Mouse (Mus musculus): ENCODE results near the gene Osgep. TPM values are rescaled to one million over a fixed set of nuclear protein-coding genes. Genes with fewer than 3 reads are reported as not detected.
"Not testable (repeated sequence)": the region's sequence is repeated elsewhere in the genome, so short reads cannot be mapped to it uniquely, and the experiment has no call there.

Gene Osgep
- polyA plus RNA-seq, 1 experiment, result 1.5 TPM

DNA sequence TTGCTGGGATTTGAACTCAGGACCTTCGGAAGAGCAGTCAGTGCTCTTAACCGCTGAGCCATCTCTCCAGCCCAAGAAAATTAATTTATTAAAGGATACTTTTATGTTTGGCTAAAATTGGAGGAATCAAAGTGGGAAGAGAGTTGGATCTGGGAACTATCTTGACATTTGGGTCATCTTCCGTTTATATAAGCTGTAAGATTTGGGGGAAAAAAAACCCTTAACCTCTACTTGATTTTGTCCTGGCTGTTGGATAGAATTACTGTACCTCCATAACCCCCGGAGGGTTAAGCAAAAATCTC, 19.9 kb downstream of the Osgep start:
- TF ChIP-seq TAL1 (IDR thresholded peaks at IDR 0.05; ENCODE audit: low read length) (no peak), GATA1 (IDR thresholded peaks at IDR 0.05; ENCODE audit: low read length) (no peak)
- no peaks in the 10 kb centered on the region for H3K9me3 ChIP-seq (ENCODE audit: control insufficient read depth, low read length)

GRCm38 (mm10) chr14:50903973-50904827, 20.5 kb downstream of the Osgep start:
- Histone ChIP-seq H3K36me3 (ENCODE audit: control insufficient read depth) (no peaks in the 10 kb centered on the region), H3K4me1 (ENCODE audit: control insufficient read depth) (no peaks in the 10 kb centered on the region), H3K27me3 (ENCODE audit: control insufficient read depth) (no peaks in the 10 kb centered on the region), H3K4me3 (replicated peaks) (no peak overlapping the region), H3K9me3 (ENCODE audit: control insufficient read depth, low read length) (no peaks in the 10 kb centered on the region)
- no peak for TF ChIP-seq GATA1 (IDR thresholded peaks at IDR 0.05; ENCODE audit: low read length)
- no peak for TF ChIP-seq TAL1 (IDR thresholded peaks at IDR 0.05; ENCODE audit: low read length)

More for the DNA sequence above, 19.9 kb downstream of the Osgep start:
- Histone ChIP-seq H3K4me1 (ENCODE audit: control insufficient read depth) (no peaks in the 10 kb centered on the region), H3K4me3 (replicated peaks) (no peak overlapping the region), H3K36me3 (ENCODE audit: control insufficient read depth) (no peaks in the 10 kb centered on the region), H3K27me3 (ENCODE audit: control insufficient read depth) (no peaks in the 10 kb centered on the region)

DNA sequence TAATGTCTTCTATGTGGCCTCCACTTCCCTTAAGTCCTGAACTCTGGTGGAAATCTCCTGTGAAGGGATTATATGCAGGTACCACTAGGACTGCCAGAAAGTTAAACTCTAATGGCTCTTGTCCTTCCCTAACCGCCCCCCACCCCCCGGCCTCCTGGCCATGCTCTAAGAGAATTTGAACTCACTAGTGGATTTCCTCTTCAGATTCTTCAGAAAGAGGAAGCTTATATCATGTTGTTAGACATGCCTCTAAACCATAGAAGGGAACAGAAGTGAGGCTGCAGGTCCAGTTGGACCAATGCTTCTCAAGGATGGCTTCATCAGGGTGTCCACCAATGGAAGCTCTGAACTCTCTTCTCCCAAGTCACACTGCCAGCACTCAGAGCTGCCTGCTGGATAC, 26.7 kb downstream of the Osgep start:
- H3K27me3 ChIP-seq (ENCODE audit: control insufficient read depth), result peaks cover 33% of the 10 kb centered on the region
- not testable (repeated sequence) for H3K4me3 ChIP-seq (replicated peaks); H3K36me3 ChIP-seq (ENCODE audit: control insufficient read depth); H3K4me1 ChIP-seq (ENCODE audit: control insufficient read depth); H3K9me3 ChIP-seq (ENCODE audit: control insufficient read depth, low read length)

DNA sequence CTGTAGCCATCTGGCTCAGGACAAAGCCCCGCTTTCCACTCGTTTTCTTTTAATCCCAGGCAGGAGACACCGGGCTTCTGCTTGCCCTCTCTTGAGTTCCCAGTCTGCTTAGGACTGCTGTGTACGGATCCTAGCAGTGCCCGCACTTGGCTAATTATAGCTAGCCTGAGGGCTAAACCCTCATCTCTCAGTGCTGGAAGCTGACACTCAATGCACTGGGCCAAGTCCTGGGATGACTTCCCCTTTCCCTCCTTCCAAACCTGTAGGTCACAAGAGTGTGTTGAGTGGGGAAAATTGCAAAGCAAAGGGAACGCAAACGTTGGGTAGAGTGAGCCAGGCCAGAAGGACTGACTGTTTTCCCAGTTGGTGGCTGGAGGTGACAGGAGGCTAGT, 27.3 kb downstream of the Osgep start, which contains the start of gene Klhl33:
Gene Klhl33 (minus strand): TSS at position 134 of the 392 bp plus-strand sequence.
- no peak for TF ChIP-seq TAL1 (IDR thresholded peaks at IDR 0.05; ENCODE audit: low read length)
- no peak for TF ChIP-seq GATA1 (IDR thresholded peaks at IDR 0.05; ENCODE audit: low read length)
- Histone ChIP-seq H3K4me1 (ENCODE audit: control insufficient read depth) (peaks cover 2% of the 10 kb centered on the region), H3K27me3 (ENCODE audit: control insufficient read depth) (peaks cover 33% of the 10 kb centered on the region), H3K9me3 (ENCODE audit: control insufficient read depth, low read length) (no peaks in the 10 kb centered on the region), H3K4me3 (replicated peaks) (peak within 1 kb of the TSS; percentile 43), H3K36me3 (ENCODE audit: control insufficient read depth) (no peaks in the 10 kb centered on the region)

DNA sequence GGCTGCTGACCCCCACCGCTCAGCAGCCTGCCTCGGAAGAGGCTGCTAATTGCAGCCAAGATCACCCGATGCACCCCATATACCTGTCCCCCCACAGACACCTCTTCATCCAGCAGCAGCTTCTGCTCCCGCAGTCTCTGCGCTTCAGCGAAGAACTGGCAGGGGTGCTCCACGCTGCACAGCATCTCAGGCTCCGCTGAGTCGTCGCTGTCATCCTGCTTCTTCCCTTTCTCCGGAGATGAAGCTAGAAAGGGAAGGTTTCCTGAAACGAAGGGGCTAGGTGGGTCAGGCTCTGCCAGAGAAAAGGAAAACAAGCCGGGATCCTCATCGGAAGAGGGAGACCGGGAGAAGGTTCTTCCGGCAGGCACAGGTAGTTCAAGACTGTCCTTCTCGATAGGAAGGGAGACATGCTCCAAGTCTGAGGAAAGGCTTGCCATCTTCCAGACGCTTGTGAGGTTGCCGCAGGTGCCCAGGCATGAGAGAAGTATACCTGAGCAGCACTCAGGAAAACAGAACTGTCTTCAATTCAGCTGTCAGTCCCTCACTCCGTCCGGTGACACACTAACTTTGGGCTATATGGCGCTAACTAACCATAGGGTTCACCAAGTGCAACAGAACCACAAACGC, 27.8 kb downstream of the Osgep start:
- no peaks in the 10 kb centered on the region for H3K9me3 ChIP-seq (ENCODE audit: control insufficient read depth, low read length)
- no peak for TF ChIP-seq GATA1 (IDR thresholded peaks at IDR 0.05; ENCODE audit: low read length)
- no peak for TF ChIP-seq TAL1 (IDR thresholded peaks at IDR 0.05; ENCODE audit: low read length)
- H3K4me3 ChIP-seq (replicated peaks), result peak overlapping the region; percentile 43
- H3K36me3 ChIP-seq (ENCODE audit: control insufficient read depth), result no peaks in the 10 kb centered on the region
- peaks cover 33% of the 10 kb centered on the region for H3K27me3 ChIP-seq (ENCODE audit: control insufficient read depth)
- H3K4me1 ChIP-seq (ENCODE audit: control insufficient read depth), result peaks cover 2% of the 10 kb centered on the region

DNA sequence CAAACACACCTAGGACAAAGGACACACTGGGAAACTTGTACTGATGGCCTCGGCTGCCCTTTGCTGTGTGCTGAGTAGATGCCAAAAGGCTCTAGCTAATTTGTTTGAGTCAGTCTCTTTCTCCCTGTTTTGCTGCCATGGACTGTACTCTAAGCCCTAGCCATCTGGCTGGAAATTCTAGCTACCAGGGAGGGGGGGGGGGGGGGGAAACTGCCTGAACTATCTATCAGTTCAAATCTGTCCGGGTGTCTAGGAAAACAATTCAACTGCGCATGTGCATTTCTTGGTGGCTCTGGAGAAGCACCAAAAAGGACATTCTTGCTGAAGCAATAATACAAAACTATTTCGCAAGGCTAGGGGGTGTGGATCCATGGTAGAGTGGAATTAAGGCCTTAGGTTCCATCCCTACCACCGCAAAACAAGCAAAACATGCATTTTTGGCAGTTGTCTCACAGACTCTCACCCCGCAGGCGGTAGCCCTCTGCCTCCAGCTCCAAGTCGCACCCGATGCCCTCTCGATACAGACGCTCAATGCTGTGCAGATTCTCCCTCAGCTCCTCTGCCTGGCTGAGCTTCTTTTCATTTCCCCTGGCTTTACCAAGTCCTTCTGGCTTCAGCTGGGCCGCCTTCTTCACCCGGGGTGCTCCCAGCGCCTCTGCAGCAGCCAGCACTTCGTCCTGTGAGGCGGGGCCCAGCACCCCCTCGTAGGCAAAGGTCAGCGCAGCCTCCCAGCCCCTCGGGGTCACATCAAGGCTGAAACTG, 28.5 kb downstream of the Osgep start:
- peak overlapping the region; percentile 43 for H3K4me3 ChIP-seq (replicated peaks)

GRCm38 (mm10) chr14:50895407-50895806, 29.3 kb downstream of the Osgep start:
- peaks cover 33% of the 10 kb centered on the region for H3K27me3 ChIP-seq (ENCODE audit: control insufficient read depth)
- H3K9me3 ChIP-seq (ENCODE audit: control insufficient read depth, low read length), result no peaks in the 10 kb centered on the region
- no peaks in the 10 kb centered on the region for H3K36me3 ChIP-seq (ENCODE audit: control insufficient read depth)
- TF ChIP-seq GATA1 (IDR thresholded peaks at IDR 0.05; ENCODE audit: low read length) (no peak), TAL1 (IDR thresholded peaks at IDR 0.05; ENCODE audit: low read length) (no peak)
- no peak overlapping the region for H3K4me3 ChIP-seq (replicated peaks)
- H3K4me1 ChIP-seq (ENCODE audit: control insufficient read depth), result peaks cover 2% of the 10 kb centered on the region

More for the DNA sequence above, 28.5 kb downstream of the Osgep start:
- peaks cover 33% of the 10 kb centered on the region for H3K27me3 ChIP-seq (ENCODE audit: control insufficient read depth)
- TF ChIP-seq GATA1 (IDR thresholded peaks at IDR 0.05; ENCODE audit: low read length), result no peak
- TF ChIP-seq TAL1 (IDR thresholded peaks at IDR 0.05; ENCODE audit: low read length), result no peak
- no peaks in the 10 kb centered on the region for H3K9me3 ChIP-seq (ENCODE audit: control insufficient read depth, low read length)
- no peaks in the 10 kb centered on the region for H3K36me3 ChIP-seq (ENCODE audit: control insufficient read depth)
- peaks cover 2% of the 10 kb centered on the region for H3K4me1 ChIP-seq (ENCODE audit: control insufficient read depth)

DNA sequence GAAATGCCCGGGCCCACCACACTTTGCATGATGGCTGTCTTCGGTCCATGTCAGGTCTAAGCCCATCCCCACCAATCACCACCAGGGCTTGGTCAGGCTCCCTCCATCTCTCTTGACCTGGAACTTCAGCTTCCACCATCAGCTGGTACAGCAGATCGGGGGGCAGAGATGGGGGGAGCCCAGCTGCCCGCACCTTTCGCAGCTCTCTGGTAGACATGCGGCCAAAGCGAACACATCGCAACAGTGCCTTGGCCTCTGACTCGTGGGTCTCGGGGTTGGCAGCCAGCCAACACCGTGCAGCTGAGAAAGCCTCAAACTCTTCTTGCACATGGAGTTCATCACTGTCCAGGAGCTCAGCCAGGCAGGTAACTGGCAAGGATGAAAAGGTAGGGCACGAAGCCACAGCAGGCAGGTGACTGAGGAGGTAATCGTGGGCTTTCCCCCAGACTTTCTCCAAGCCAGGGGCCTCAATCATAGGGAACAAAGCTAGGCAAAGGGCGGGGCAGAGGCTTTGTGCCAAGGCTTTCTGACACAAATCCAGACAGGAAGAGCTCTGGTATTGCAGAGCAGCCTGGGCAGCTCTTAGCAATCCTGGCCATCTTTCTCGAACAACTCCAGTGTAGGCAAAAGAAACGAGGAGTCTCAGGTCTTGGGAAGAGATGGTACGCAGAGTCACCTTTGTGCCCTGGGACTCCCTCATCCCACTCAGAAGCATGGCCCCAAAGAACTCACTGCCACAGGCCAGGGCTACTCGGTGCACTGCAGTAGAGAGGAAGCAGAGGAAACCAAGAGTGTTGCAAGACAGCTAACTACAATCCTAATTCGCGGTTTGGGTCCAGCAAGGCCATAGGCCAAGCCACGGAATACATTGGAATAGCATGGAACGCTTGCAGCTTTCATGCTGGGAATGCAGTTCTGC, 31.9 kb downstream of the Osgep start:
- Histone ChIP-seq H3K27me3 (ENCODE audit: control insufficient read depth) (peaks cover 31% of the 10 kb centered on the region), H3K9me3 (ENCODE audit: control insufficient read depth, low read length) (no peaks in the 10 kb centered on the region), H3K36me3 (ENCODE audit: control insufficient read depth) (no peaks in the 10 kb centered on the region), H3K4me3 (replicated peaks) (no peak overlapping the region), H3K4me1 (ENCODE audit: control insufficient read depth) (peaks cover 2% of the 10 kb centered on the region)
- no peak for TF ChIP-seq TAL1 (IDR thresholded peaks at IDR 0.05; ENCODE audit: low read length)
- TF ChIP-seq GATA1 (IDR thresholded peaks at IDR 0.05; ENCODE audit: low read length), result no peak
